Mouse (Mus musculus): ENCODE measurements around the gene Mill2.

DNA sequence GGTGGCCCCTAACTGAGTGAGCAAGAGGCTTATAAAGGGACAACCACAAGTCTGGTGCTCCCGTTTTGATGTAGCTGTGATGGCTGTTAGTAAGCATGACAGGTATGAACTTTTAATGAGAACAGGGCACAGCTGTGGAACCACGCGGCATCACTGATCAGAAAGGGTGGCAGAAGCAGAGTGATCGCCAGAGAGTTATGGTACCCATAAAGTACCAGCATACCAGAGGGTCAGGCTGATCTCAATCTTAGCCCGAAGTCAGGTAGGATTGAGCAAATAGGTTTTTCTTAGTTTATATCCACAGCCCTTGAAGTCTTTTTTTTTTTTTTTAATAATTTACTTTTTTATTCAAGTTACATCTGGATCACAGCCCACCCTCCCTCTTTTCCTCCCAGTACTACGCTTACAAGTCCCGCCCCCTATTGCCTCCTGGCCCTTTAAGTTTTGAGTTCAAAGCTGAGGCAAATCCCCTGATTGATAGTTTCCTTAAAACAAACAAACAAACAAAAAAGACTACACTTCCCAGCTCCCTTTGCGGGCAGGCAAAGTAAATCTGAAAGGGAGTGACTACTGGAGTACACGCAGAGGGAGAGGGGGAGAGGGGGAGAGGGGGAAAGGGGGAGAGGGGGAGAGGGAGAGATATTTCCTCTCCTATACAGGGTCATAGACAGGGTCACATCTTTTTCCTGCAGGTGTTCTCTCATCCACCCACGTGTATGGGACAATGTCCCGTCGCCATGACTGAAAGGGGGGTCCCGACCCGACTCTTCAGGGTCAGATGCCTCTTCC, 32.4 kb downstream of the Mill2 start:
- no peak for TF ChIP-seq CTCF (IDR thresholded peaks at IDR 0.05; ENCODE audit: low read depth, low read length)
- no peak for TF ChIP-seq POLR2A (IDR thresholded peaks at IDR 0.05; ENCODE audit: insufficient read depth, low read length)
